In the genomic region with DNA sequence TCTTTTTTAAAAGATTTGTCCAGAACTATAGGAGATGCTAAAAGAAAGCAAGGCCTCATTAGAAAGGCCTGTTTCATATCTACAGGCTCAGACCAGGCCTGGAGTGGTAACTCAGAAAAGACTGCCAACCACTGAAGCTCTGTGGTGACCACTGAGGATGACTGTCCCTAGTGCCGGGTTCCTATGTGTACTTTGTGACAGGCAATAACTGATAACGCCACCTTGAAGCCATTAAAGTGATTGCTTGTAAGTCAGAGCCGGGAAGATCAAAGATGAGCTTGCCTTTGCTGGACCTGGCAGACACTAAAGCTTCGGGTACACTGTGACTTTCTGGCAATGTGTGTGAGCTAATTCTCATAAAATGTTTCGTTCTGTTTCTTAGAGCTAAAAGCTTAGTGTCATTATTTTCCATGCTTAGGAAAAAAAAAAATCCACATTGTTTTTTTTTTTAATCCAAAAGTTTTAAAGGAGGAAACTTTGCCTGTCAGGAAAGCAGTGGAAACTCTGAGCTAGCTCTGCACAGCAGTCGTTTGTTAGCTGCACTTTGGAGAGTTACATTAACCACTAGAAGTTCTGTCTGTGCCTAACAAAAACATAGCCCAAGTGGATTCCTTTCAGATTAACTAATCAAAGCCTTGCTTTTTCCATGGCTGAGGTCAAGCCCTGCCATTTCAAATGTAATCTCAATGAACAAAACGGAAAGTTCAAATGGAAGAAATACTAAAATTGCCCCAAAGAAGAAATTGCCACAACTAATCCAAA, we compare ENCODE assay signal across 12 mouse cellular contexts. TPM values are rescaled to one million over a fixed set of nuclear protein-coding genes. Genes with fewer than 3 reads are reported as not detected.
DNase-seq lines count a peak whose midpoint lies in the region; ATAC-seq and TF ChIP-seq lines count a peak whose summit lies in the region.
"Had no signal": no experiment of that assay in that cellular context is flagged by ENCODE, and none has a peak within 500 bp of the region (broad histone marks: within the 10 kb centered on the region; RNA-seq: fewer than 3 reads in every experiment).

No protein-coding gene starts in this region.

- WGBS in heart, adult 2 months = 21% methylated on average over 7 of the region's 7 CpGs
- 60% methylated on average over 7 of the region's 7 CpGs for WGBS in midbrain, embryonic 11.5 days
- WGBS in midbrain, embryonic 16.5 days = 50% methylated on average over 7 of the region's 7 CpGs
- WGBS in intestine, postnatal 0 days = 8% methylated on average over 7 of the region's 7 CpGs
- WGBS in stomach, embryonic 16.5 days = 11% methylated on average over 7 of the region's 7 CpGs

- TF ChIP-seq EP300 in heart, adult 2 months (IDR thresholded peaks at IDR 0.05; ENCODE audit: insufficient read depth, low read depth, low read length) = no peak

- no peak for TF ChIP-seq CTCF in heart, adult 2 months (IDR thresholded peaks at IDR 0.05)
- TF ChIP-seq CTCF in intestine, postnatal 0 days (IDR thresholded peaks at IDR 0.05; ENCODE audit: low read depth) = no peak

- H3K4me2 ChIP-seq in midbrain, embryonic 11.5 days = no peak overlapping the region
- no peak overlapping the region for H3K4me2 ChIP-seq in midbrain, embryonic 16.5 days (ENCODE audit: low read length)
- H3K4me2 ChIP-seq in intestine, postnatal 0 days (replicated peaks; ENCODE audit: low read depth) = peak overlapping the region; percentile 41
- H3K4me2 ChIP-seq in stomach, embryonic 16.5 days (ENCODE audit: low read depth, low read length) = peak overlapping the region; percentile 48
- H3K4me2 ChIP-seq: midbrain, embryonic 13.5 days had no signal

- H3K79me2 ChIP-seq in heart, adult 2 months (replicated peaks; ENCODE audit: control insufficient read depth, insufficient read depth, low read length) = no peaks in the 10 kb centered on the region

- ATAC-seq in midbrain, embryonic 11.5 days (ENCODE audit: low FRiP score) = no peak
- no peak for ATAC-seq in midbrain, embryonic 16.5 days
- ATAC-seq in intestine, postnatal 0 days = peak; percentile 60; the same call in 1 of the 2 replicates
- ATAC-seq in stomach, embryonic 16.5 days (ENCODE audit: insufficient read depth, low FRiP score) = no peak
- ATAC-seq in megakaryocyte-erythroid progenitor cell, adult 5-6 weeks (replicated peaks; ENCODE audit: low FRiP score, low TSS enrichment, poor library complexity, severe bottlenecking) = no peak
- ATAC-seq: midbrain, embryonic 13.5 days had no signal

- H3K9me3 ChIP-seq in midbrain, embryonic 11.5 days (ENCODE audit: control insufficient read depth, low read length) = no peaks in the 10 kb centered on the region
- no peaks in the 10 kb centered on the region for H3K9me3 ChIP-seq in midbrain, embryonic 16.5 days (replicated peaks; ENCODE audit: control insufficient read depth, low read length, poor library complexity, severe bottlenecking)
- H3K9me3 ChIP-seq in intestine, postnatal 0 days (ENCODE audit: control insufficient read depth) = no peaks in the 10 kb centered on the region
- no peaks in the 10 kb centered on the region for H3K9me3 ChIP-seq in stomach, embryonic 16.5 days (replicated peaks; ENCODE audit: control insufficient read depth, low read length)
- H3K9me3 ChIP-seq: midbrain, embryonic 13.5 days had no signal

- TF ChIP-seq POLR2A in heart, adult 2 months (IDR thresholded peaks at IDR 0.05; ENCODE audit: insufficient read depth, low read depth, low read length) = no peak

- DNase-seq in heart, adult 2 months = no peak
- DNase-seq in heart, adult 8-10 months (ENCODE audit: low spot score) = no peak
- peak; percentile 88 for DNase-seq in midbrain, embryonic 11.5 days (ENCODE audit: low spot score, missing footprints)
- no peak for DNase-seq in T-cell, adult 2 months (ENCODE audit: low spot score)
- DNase-seq: kidney, adult 9 months; retina, postnatal 1 day; thymus, postnatal 25 days had no signal

- no peaks in the 10 kb centered on the region for H3K36me3 ChIP-seq in heart, adult 2 months (ENCODE audit: control insufficient read depth, insufficient read depth, low read length)
- H3K36me3 ChIP-seq in midbrain, embryonic 11.5 days (ENCODE audit: control insufficient read depth, insufficient read depth, low read length) = no peaks in the 10 kb centered on the region
- H3K36me3 ChIP-seq in midbrain, embryonic 16.5 days (ENCODE audit: control insufficient read depth, insufficient read depth, low read length) = no peaks in the 10 kb centered on the region
- no peaks in the 10 kb centered on the region for H3K36me3 ChIP-seq in intestine, postnatal 0 days (ENCODE audit: control insufficient read depth, insufficient read depth)
- no peaks in the 10 kb centered on the region for H3K36me3 ChIP-seq in stomach, embryonic 16.5 days (ENCODE audit: control insufficient read depth, insufficient read depth, low read length)
- H3K36me3 ChIP-seq: midbrain, embryonic 13.5 days had no signal

- H3K9ac ChIP-seq in heart, adult 2 months (ENCODE audit: low read depth, low read length) = no peak overlapping the region; the same call in 1 of the 2 replicates
- no peak overlapping the region for H3K9ac ChIP-seq in midbrain, embryonic 11.5 days (ENCODE audit: low read length)
- H3K9ac ChIP-seq in midbrain, embryonic 16.5 days (ENCODE audit: low read depth, low read length) = no peak overlapping the region
- no peak overlapping the region for H3K9ac ChIP-seq in intestine, postnatal 0 days (ENCODE audit: low read depth, low read length)
- H3K9ac ChIP-seq in stomach, embryonic 16.5 days (ENCODE audit: low read length) = peak overlapping the region; percentile 61
- H3K9ac ChIP-seq: midbrain, embryonic 13.5 days had no signal

- peak overlapping the region; percentile 51 for H3K27ac ChIP-seq in heart, adult 2 months
- no peak overlapping the region for H3K27ac ChIP-seq in midbrain, embryonic 11.5 days (ENCODE audit: low read depth, low read length)
- no peak overlapping the region for H3K27ac ChIP-seq in midbrain, embryonic 16.5 days (ENCODE audit: low read length)
- H3K27ac ChIP-seq in intestine, postnatal 0 days (ENCODE audit: low read depth, low read length) = 0 out of 2 replicates have a peak overlapping the region, but pooled peaks have one; percentile 3
- peak overlapping the region; percentile 59 for H3K27ac ChIP-seq in stomach, embryonic 16.5 days (ENCODE audit: low read length)
- H3K27ac ChIP-seq: midbrain, embryonic 13.5 days had no signal

- intact Hi-C loops in heart, adult 2 months (cut with DNase I) = loop anchor here (5.0 to 10.0 kb wide), 3 partner anchors 131 to 1091 kb away; a partner anchor contains a TSS

- no peaks in the 10 kb centered on the region for H3K27me3 ChIP-seq in heart, adult 2 months (ENCODE audit: control insufficient read depth, insufficient read depth, low read length)
- H3K27me3 ChIP-seq in midbrain, embryonic 11.5 days (ENCODE audit: control insufficient read depth, insufficient read depth, low read length) = no peaks in the 10 kb centered on the region
- no peaks in the 10 kb centered on the region for H3K27me3 ChIP-seq in midbrain, embryonic 16.5 days (ENCODE audit: control insufficient read depth, insufficient read depth, low read depth, low read length)
- H3K27me3 ChIP-seq in intestine, postnatal 0 days (replicated peaks; ENCODE audit: control insufficient read depth, insufficient read depth, low read length) = no peaks in the 10 kb centered on the region
- H3K27me3 ChIP-seq in stomach, embryonic 16.5 days (ENCODE audit: control insufficient read depth, insufficient read depth, low read length) = no peaks in the 10 kb centered on the region
- H3K27me3 ChIP-seq: midbrain, embryonic 13.5 days had no signal

- no peak overlapping the region; the same call in 1 of the 2 replicates for H3K4me3 ChIP-seq in heart, adult 2 months
- no peak overlapping the region for H3K4me3 ChIP-seq in midbrain, embryonic 11.5 days (ENCODE audit: low read depth, low read length)
- no peak overlapping the region for H3K4me3 ChIP-seq in midbrain, embryonic 16.5 days (ENCODE audit: low read depth, low read length)
- H3K4me3 ChIP-seq in intestine, postnatal 0 days (ENCODE audit: low read depth, low read length) = no peak overlapping the region
- H3K4me3 ChIP-seq in stomach, embryonic 16.5 days (replicated peaks; ENCODE audit: low read length) = peak overlapping the region; percentile 33
- H3K4me3 ChIP-seq: midbrain, embryonic 13.5 days had no signal

- peaks cover 2% of the 10 kb centered on the region for H3K4me1 ChIP-seq in heart, adult 2 months (ENCODE audit: control insufficient read depth, insufficient read depth, low read length)
- H3K4me1 ChIP-seq in midbrain, embryonic 11.5 days (ENCODE audit: control insufficient read depth, insufficient read depth, low read length) = no peaks in the 10 kb centered on the region
- peaks cover 6% of the 10 kb centered on the region; the same call in 1 of the 2 replicates for H3K4me1 ChIP-seq in midbrain, embryonic 16.5 days (ENCODE audit: control insufficient read depth, insufficient read depth, low read length)
- H3K4me1 ChIP-seq in intestine, postnatal 0 days (replicated peaks; ENCODE audit: control insufficient read depth, insufficient read depth, low read length) = peaks cover 3% of the 10 kb centered on the region; the same call in 1 of the 2 replicates
- no peaks in the 10 kb centered on the region for H3K4me1 ChIP-seq in stomach, embryonic 16.5 days (ENCODE audit: control insufficient read depth, insufficient read depth, low read length)
- H3K4me1 ChIP-seq: midbrain, embryonic 13.5 days had no signal

RNA-seq across cellular contexts. Expression of a gene that starts 4.6 kb away (rescaled TPM):
- total RNA-seq in heart, adult 2 months (2021) = 100 to 1,000 TPM in 1 of 2 experiments, 10 to 100 TPM in 1; 77.8 to 183 TPM
- polyA plus RNA-seq in heart, adult 2 months (2012; rRNA removed) = 78.8 and 130 TPM in 2 replicates
- total RNA-seq in heart, adult 8-10 months (2022) = 100 to 1,000 TPM in 1 of 4 experiments, 10 to 100 TPM in 3; 34.9 to 108 (median 70.2) TPM
- 400 and 432 TPM in 2 replicates for polyA plus RNA-seq in midbrain, embryonic 11.5 days (2014; fragmentation: Nextera tagmentation; extraction: Ambion mirVana)
- 111 and 122 TPM in 2 replicates for polyA plus RNA-seq in midbrain, embryonic 16.5 days (2015; fragmentation: Nextera tagmentation; extraction: Ambion mirVana)
- polyA plus RNA-seq in intestine, postnatal 0 days (2015; fragmentation: Nextera tagmentation; extraction: Ambion mirVana) = 562 and 577 TPM in 2 replicates
- polyA plus RNA-seq in stomach, embryonic 16.5 days (2015; fragmentation: Nextera tagmentation; extraction: Ambion mirVana) = 2,936 and 3,285 TPM in 2 replicates
- total RNA-seq in megakaryocyte-erythroid progenitor cell, adult 5-6 weeks (2014; fragmentation: Nextera tagmentation) = not detected in 2 replicates
- not detected in 2 replicates for total RNA-seq in megakaryocyte-erythroid progenitor cell, adult 5-6 weeks (2017)

Comparison
In these comparisons a context has a peak if more than half of its experiments do, and no peak if none do; other contexts are left out.
1. H3K27ac ChIP-seq: peak in heart, adult 2 months (single experiment), intestine, postnatal 0 days (single experiment) and stomach, embryonic 16.5 days (single experiment); none in midbrain, embryonic 11.5 days (single experiment) and midbrain, embryonic 16.5 days (single experiment).
2. H3K4me2 ChIP-seq: peak in intestine, postnatal 0 days (single experiment) and stomach, embryonic 16.5 days (single experiment); none in midbrain, embryonic 11.5 days (single experiment) and midbrain, embryonic 16.5 days (single experiment).